ENCODE assay signal across 18 mouse cellular contexts in the genomic region with DNA sequence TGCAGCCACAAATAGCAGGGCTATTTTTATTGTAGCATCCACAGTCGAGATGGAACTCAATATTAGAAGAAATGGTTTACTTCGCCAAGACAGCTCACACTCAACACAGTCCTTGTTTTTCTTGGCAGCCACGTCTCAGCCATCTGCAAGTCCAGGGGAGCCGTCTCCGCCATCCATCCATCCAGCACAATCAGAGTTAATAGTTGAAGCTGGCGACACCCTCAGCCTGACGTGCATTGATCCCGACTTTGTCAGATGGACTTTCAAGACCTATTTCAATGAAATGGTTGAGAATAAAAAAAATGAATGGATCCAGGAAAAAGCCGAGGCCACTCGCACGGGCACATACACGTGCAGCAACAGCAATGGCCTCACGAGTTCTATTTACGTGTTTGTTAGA. TPM values are rescaled to one million over a fixed set of nuclear protein-coding genes. Genes with fewer than 3 reads are reported as not detected.
DNase-seq lines count a peak whose midpoint lies in the region; ATAC-seq lines count a peak whose summit lies in the region.
"Had no signal": no experiment of that assay in that cellular context is flagged by ENCODE, and none has a peak within 500 bp of the region (broad histone marks: within the 10 kb centered on the region; RNA-seq: fewer than 3 reads in every experiment).

No protein-coding gene starts in this region.

- H3K27ac ChIP-seq in liver, embryonic 13.5 days = 0 out of 2 replicates have a peak overlapping the region, but pooled peaks have one; percentile 64

- H3K4me2 ChIP-seq in liver, embryonic 13.5 days = no peak overlapping the region

- H3K4me1 ChIP-seq in liver, embryonic 13.5 days (replicated peaks) = peaks cover 56% of the 10 kb centered on the region

- no peak overlapping the region for H3K9ac ChIP-seq in liver, embryonic 13.5 days
- H3K9ac ChIP-seq: forebrain, postnatal 0 days had no signal

- no peaks in the 10 kb centered on the region for H3K9me3 ChIP-seq in liver, embryonic 13.5 days (replicated peaks)

- 65% methylated on average over 14 of the region's 14 CpGs for WGBS in liver, embryonic 13.5 days (ENCODE audit: insufficient replicate concordance)

- no peaks in the 10 kb centered on the region for H3K27me3 ChIP-seq in liver, embryonic 13.5 days

- H3K36me3 ChIP-seq in liver, embryonic 13.5 days = peaks cover 10% of the 10 kb centered on the region

- no peak for DNase-seq in frontal cortex, postnatal 10 days (ENCODE audit: low spot score in 2 of 2)
- DNase-seq in kidney, postnatal 4 days = peak; percentile 16 to 30
- DNase-seq in kidney, adult 18-20 months = no peak
- peak; percentile 7 for DNase-seq in right cerebral cortex, adult 18-20 months
- DNase-seq in right cerebral cortex, postnatal 14 days = no peak
- no peak for DNase-seq in liver, embryonic 13.5 days
- DNase-seq in T-cell, adult 2 months (ENCODE audit: low spot score) = no peak
- DNase-seq: adrenal gland, adult 2 months; cerebellum, adult 9-10 months; forebrain, postnatal 0 days; gastrocnemius, postnatal 10 days; kidney, adult 2 months; lung, postnatal 14 days; spleen, adult 18-20 months; thymus, postnatal 14 days had no signal

- 0 out of 2 replicates have a peak, but pooled peaks have one; percentile 34 for ATAC-seq in frontal cortex, adult (ENCODE audit: low TSS enrichment)
- no peak for ATAC-seq in liver, embryonic 13.5 days (ENCODE audit: low read depth)
- ATAC-seq: forebrain, postnatal 0 days had no signal

- no peak overlapping the region for H3K4me3 ChIP-seq in liver, embryonic 13.5 days (replicated peaks)
- H3K4me3 ChIP-seq: erythroblast, embryonic 14.5 days had no signal

RNA-seq across cellular contexts. Expression of gene Kit, which starts 32.2 kb away (rescaled TPM):
- polyA plus RNA-seq in liver, embryonic 13.5 days (2015; fragmentation: Nextera tagmentation; extraction: Ambion mirVana) = 13.5 and 18.0 TPM in 2 replicates
- polyA plus RNA-seq: C2C12 had no signal

Comparison
In these comparisons a context has a peak if more than half of its experiments do, and no peak if none do; other contexts are left out.
1. DNase-seq: peak in kidney, postnatal 4 days (2 of 2) and right cerebral cortex, adult 18-20 months (single experiment); none in frontal cortex, postnatal 10 days (0 of 2), kidney, adult 18-20 months (single experiment), right cerebral cortex, postnatal 14 days (single experiment), liver, embryonic 13.5 days (single experiment) and T-cell, adult 2 months (single experiment).